Mouse (Mus musculus): Measurements from ENCODE around the gene Sept11. TPM values are rescaled to one million over a fixed set of nuclear protein-coding genes. Genes with fewer than 3 reads are reported as not detected.
A peak's percentile ranks its signal among the peaks of the same experiment; 100 is the strongest.

Sept11 gene
- total and polyA plus RNA-seq, 3 experiments: 72.3 to 138 (median 78.5) TPM

DNA sequence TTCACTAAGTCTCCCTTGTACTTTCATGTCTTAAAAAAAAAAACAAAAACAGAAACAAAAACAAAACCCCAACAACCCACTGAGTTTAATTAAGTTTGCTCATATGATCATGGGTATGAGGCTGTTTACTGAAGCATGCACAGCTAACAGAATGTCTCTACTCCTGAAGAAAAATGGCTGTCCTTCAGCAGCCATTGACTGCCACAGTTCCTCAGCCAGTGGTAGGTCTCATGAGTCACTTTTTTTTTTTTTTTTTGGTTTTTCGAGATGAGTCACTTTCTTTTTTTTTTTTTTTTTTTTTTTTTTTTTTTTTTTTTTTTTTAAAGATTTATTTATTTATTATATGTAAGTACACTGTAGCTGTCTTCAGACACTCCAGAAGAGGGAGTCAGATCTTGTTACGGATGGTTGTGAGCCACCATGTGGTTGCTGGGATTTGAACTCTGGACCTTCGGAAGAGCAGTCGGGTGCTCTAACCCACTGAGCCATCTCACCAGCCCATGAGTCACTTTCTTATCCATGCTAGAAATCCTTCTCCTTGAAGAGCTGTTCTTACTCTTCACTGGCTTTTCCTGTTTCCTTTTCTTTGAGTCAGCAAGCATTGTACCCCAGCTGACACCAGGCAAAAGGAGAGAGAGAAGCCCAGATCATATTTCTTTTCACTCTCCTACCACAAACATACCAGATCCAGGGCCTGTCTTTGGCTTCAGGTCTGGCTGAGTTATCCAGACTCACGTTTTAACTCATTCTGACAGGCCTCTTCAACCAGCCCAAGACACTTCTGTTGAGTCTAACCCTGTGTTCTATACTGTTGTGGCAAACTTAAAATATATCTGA lies 12.0 kb downstream of the Sept11 start (continued):
- TF ChIP-seq NRF1 (IDR thresholded peaks at IDR 0.05; ENCODE audit: low read depth, low read length) (0 out of 2 replicates have a peak, but pooled peaks have one; percentile 36), UBTF (IDR thresholded peaks at IDR 0.05; ENCODE audit: low read depth, low read length) (no peak)

DNA sequence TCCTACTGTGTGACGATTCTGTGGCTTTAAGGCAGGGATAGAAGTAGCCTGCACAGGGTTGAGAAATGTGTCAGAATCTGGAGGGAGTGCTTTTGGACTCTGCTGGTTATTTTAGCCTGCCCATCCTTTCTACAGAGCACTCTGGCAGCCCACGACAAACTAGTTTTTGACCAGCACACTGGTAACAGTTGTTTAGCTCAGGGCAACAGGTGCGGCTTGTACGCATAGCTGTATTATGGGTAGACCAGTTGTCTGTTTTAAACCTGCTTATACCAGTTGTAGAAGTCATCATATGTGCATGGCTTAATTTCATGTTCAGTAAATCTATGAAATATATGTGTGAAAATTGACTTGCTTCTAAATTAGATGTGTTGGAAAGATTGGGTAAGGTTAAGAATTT lies 12.8 kb downstream of the Sept11 start:
- in situ Hi-C loops (cut with MboI; ENCODE audit: low pct_ligation_motif_present, low pct_unique_long_range_greater_than_20kb, low sequenced_read_pairs) (no loop called here), dilution Hi-C loops (cut with MboI; ENCODE audit: extremely low pct_ligation_motif_present, extremely low pct_unique_long_range_greater_than_20kb, low sequenced_read_pairs) (no loop called here)
- Histone ChIP-seq H3K27me3 (replicated peaks) (no peaks in the 10 kb centered on the region), H3K4me1 (ENCODE audit: control insufficient read depth in 1 of 2, insufficient read depth in 2 of 2) (peaks cover 9 to 39% of the 10 kb centered on the region in 2 experiments), H3K9ac (ENCODE audit: insufficient read depth, low read depth) (no peak overlapping the region), H3K9me3 (replicated peaks; ENCODE audit: low read length) (no peaks in the 10 kb centered on the region), H3K27ac (ENCODE audit: insufficient read depth, low read depth) (no peak overlapping the region), H3K79me2 (replicated peaks; ENCODE audit: control insufficient read depth, extremely low read depth, insufficient read depth, poor library complexity, severe bottlenecking) (peaks cover 80% of the 10 kb centered on the region), H3K4me3 (replicated peaks in 1 of 3; ENCODE audit: low read depth in 2 of 3, low read length in 2 of 3, poor library complexity in 1 of 3) (no peak overlapping the region), H3K36me3 (replicated peaks in 1 of 2; ENCODE audit: control insufficient read depth in 1 of 2, insufficient read depth in 1 of 2, low read length in 1 of 2) (peaks cover 22 to 52% of the 10 kb centered on the region in 2 experiments), H3K4me2 (ENCODE audit: insufficient read depth, low read depth, poor library complexity, severe bottlenecking) (no peak overlapping the region)
- TF ChIP-seq TBP (conservative IDR thresholded peaks at IDR 0.05; ENCODE audit: low read depth, low read length) (no peak), MXI1 (IDR thresholded peaks at IDR 0.05; ENCODE audit: low read depth, low read length) (no peak), MAX (IDR thresholded peaks at IDR 0.05; ENCODE audit: low read length) (no peak), USF2 (conservative IDR thresholded peaks at IDR 0.05; ENCODE audit: low read depth, low read length) (no peak), SIN3A (IDR thresholded peaks at IDR 0.05; ENCODE audit: low read length) (no peak), CTCF (conservative IDR thresholded peaks at IDR 0.05 in 1 of 2, IDR thresholded peaks at IDR 0.05 in 1 of 2; ENCODE audit: low read depth in 2 of 2, low read length in 2 of 2) (no peak), EP300 (IDR thresholded peaks at IDR 0.05; ENCODE audit: low read length) (no peak), ZC3H11A (IDR thresholded peaks at IDR 0.05; ENCODE audit: low read depth, low read length) (no peak), MAZ (IDR thresholded peaks at IDR 0.05; ENCODE audit: low read depth, low read length) (no peak), UBTF (IDR thresholded peaks at IDR 0.05; ENCODE audit: low read depth, low read length) (no peak)
- DNase-seq (ENCODE audit: extremely low read depth): no peak

GRCm38 (mm10) chr5:93108703-93109102 lies 15.5 kb downstream of the Sept11 start:
- no peak for DNase-seq (ENCODE audit: extremely low read depth)
- H3K9me3 ChIP-seq (replicated peaks; ENCODE audit: low read length): no peaks in the 10 kb centered on the region
- no peak overlapping the region for H3K4me2 ChIP-seq (ENCODE audit: insufficient read depth, low read depth, poor library complexity, severe bottlenecking)
- H3K79me2 ChIP-seq (replicated peaks; ENCODE audit: control insufficient read depth, extremely low read depth, insufficient read depth, poor library complexity, severe bottlenecking): peaks cover 78% of the 10 kb centered on the region
- TF ChIP-seq SMC3 (IDR thresholded peaks at IDR 0.05; ENCODE audit: low read depth, low read length) (no peak), JUND (conservative IDR thresholded peaks at IDR 0.05; ENCODE audit: low read depth, low read length) (no peak), MAFK (IDR thresholded peaks at IDR 0.05; ENCODE audit: insufficient replicate concordance, low read length) (no peak), MXI1 (IDR thresholded peaks at IDR 0.05; ENCODE audit: low read depth, low read length) (no peak), IRF4 (IDR thresholded peaks at IDR 0.05; ENCODE audit: low read depth, low read length) (no peak), TBP (conservative IDR thresholded peaks at IDR 0.05; ENCODE audit: low read depth, low read length) (no peak), E2F4 (IDR thresholded peaks at IDR 0.05; ENCODE audit: insufficient replicate concordance, low read depth, low read length) (no peak), GABPA (IDR thresholded peaks at IDR 0.05; ENCODE audit: insufficient replicate concordance, low read depth, low read length) (no peak), NRF1 (IDR thresholded peaks at IDR 0.05; ENCODE audit: low read depth, low read length) (no peak), CTCF (conservative IDR thresholded peaks at IDR 0.05 in 1 of 2, IDR thresholded peaks at IDR 0.05 in 1 of 2; ENCODE audit: low read depth in 2 of 2, low read length in 2 of 2) (no peak), EP300 (IDR thresholded peaks at IDR 0.05; ENCODE audit: low read length) (no peak)
- peaks cover 12 to 39% of the 10 kb centered on the region in 2 experiments for H3K4me1 ChIP-seq (ENCODE audit: control insufficient read depth in 1 of 2, insufficient read depth in 2 of 2)
- H3K27me3 ChIP-seq (replicated peaks): no peaks in the 10 kb centered on the region
- no peak overlapping the region for H3K27ac ChIP-seq (ENCODE audit: insufficient read depth, low read depth)
- in situ Hi-C loops (cut with MboI; ENCODE audit: low pct_ligation_motif_present, low pct_unique_long_range_greater_than_20kb, low sequenced_read_pairs) (no loop called here), dilution Hi-C loops (cut with MboI; ENCODE audit: extremely low pct_ligation_motif_present, extremely low pct_unique_long_range_greater_than_20kb, low sequenced_read_pairs) (no loop called here)
- H3K36me3 ChIP-seq (replicated peaks in 1 of 2; ENCODE audit: control insufficient read depth in 1 of 2, insufficient read depth in 1 of 2, low read length in 1 of 2): peaks cover 20 to 56% of the 10 kb centered on the region in 2 experiments
- H3K4me3 ChIP-seq (replicated peaks in 1 of 3; ENCODE audit: low read depth in 2 of 3, low read length in 2 of 3, poor library complexity in 1 of 3): no peak overlapping the region
- H3K9ac ChIP-seq (ENCODE audit: insufficient read depth, low read depth): no peak overlapping the region

All from CH12.LX (cell line).